Mouse (Mus musculus) midbrain, postnatal 0 days (tissue): ENCODE measurements around the gene Mrgpre. TPM values are rescaled to one million over a fixed set of nuclear protein-coding genes. Genes with fewer than 3 reads are reported as not detected.

Experiments used
- ATAC-seq: fragments of 200-750 bp; cut with Nextera tagmentation; 2 replicates; pipeline ENCODE4 v1.8.0; 2017; ENCODE audit warnings: moderate number of reproducible peaks, mild to moderate bottlenecking, moderate TSS enrichment, moderate library complexity; ENCODE audit not compliant: low FRiP score
- DNase-seq: peaks from one replicate; pipeline ENCODE4 v3.0.0-alpha.2; 2015; ENCODE audit warnings: low spot score
- H3K27ac ChIP-seq: fragments of 300-500 bp; sonication (generic); 2 replicates; pipeline ENCODE4 v1.5.1; 2014; ENCODE audit warnings: low read depth, mild to moderate bottlenecking, low read length, mixed read lengths
- H3K27me3 ChIP-seq: fragments of 300-500 bp; sonication (generic); 2 replicates; pipeline ENCODE4 v1.6.1; 2014; ENCODE audit warnings: low read length, control low read depth, mixed read lengths; ENCODE audit not compliant: insufficient read depth
- H3K36me3 ChIP-seq: fragments of 300-500 bp; sonication (generic); 2 replicates; pipeline ENCODE4 v1.6.1; 2014; ENCODE audit warnings: low read length, control low read depth, mixed read lengths; ENCODE audit not compliant: insufficient read depth
- H3K4me1 ChIP-seq: fragments of 300-500 bp; sonication (generic); 2 replicates; pipeline ENCODE4 v1.6.1; 2014; ENCODE audit warnings: mild to moderate bottlenecking, control low read depth, antibody characterized with exemption, low read length, mixed read lengths; ENCODE audit not compliant: insufficient read depth
- H3K4me2 ChIP-seq: fragments of 300-500 bp; sonication (generic); 2 replicates; pipeline ENCODE4 v1.6.1; 2014; ENCODE audit warnings: low read depth, mild to moderate bottlenecking, low read length, mixed read lengths; ENCODE audit not compliant: poor library complexity, severe bottlenecking
- H3K4me3 ChIP-seq: fragments of 300-500 bp; sonication (generic); 2 replicates; pipeline ENCODE4 v1.5.1; 2014; ENCODE audit warnings: low read depth, mild to moderate bottlenecking, low read length, moderate library complexity
- H3K9ac ChIP-seq: fragments of 300-500 bp; sonication (generic); replicated peaks from 2 replicates; pipeline ENCODE4 v1.6.1; 2014; ENCODE audit warnings: mild to moderate bottlenecking, low read length, moderate library complexity, mixed read lengths; ENCODE audit not compliant: poor library complexity, severe bottlenecking
- H3K9me3 ChIP-seq: fragments of 300-500 bp; sonication (generic); 2 replicates; pipeline ENCODE4 v1.6.1; 2016; ENCODE audit warnings: low read length, control low read depth
- CTCF ChIP-seq: IDR thresholded peaks from 2 replicates; pipeline ENCODE4 v1.5.1; 2016; ENCODE audit warnings: antibody characterized with exemption, mild to moderate bottlenecking
- WGBS: fragments of 180-500 bp; shearing (Covaris S2); extraction: QIAGEN DNeasy Blood & Tissue Kit; methylation state at CpG from one replicate; pipeline ENCODE4 v1.1.7; 2014; 5-methylcytosine and 5-hydroxymethylcytosine counted together
- microRNA-seq: library from miRNA; unstranded; fragments of <30 nt; microRNA quantifications from one replicate; pipeline ENCODE4, GENCODE M21; 2016; ENCODE audit warnings: borderline number of aligned reads
- polyA plus RNA-seq: library from polyadenylated mRNA; unstranded; fragments of >200 nt; fragmentation: Nextera tagmentation; extraction: Ambion mirVana; gene quantifications from 2 replicates; pipeline ENCODE4 v1.2.1, GENCODE M21; 2015
- total RNA-seq: library from RNA; depleted of rRNA; stranded (reverse); fragments of >200 nt; gene quantifications from 2 replicates; pipeline ENCODE4 v1.2.3, GENCODE M21; 2014; rRNA removed

The Mrgpre gene
- total and polyA plus RNA-seq, 2 experiments from 2014 or later, result 8.0 to 12.4 TPM

DNA sequence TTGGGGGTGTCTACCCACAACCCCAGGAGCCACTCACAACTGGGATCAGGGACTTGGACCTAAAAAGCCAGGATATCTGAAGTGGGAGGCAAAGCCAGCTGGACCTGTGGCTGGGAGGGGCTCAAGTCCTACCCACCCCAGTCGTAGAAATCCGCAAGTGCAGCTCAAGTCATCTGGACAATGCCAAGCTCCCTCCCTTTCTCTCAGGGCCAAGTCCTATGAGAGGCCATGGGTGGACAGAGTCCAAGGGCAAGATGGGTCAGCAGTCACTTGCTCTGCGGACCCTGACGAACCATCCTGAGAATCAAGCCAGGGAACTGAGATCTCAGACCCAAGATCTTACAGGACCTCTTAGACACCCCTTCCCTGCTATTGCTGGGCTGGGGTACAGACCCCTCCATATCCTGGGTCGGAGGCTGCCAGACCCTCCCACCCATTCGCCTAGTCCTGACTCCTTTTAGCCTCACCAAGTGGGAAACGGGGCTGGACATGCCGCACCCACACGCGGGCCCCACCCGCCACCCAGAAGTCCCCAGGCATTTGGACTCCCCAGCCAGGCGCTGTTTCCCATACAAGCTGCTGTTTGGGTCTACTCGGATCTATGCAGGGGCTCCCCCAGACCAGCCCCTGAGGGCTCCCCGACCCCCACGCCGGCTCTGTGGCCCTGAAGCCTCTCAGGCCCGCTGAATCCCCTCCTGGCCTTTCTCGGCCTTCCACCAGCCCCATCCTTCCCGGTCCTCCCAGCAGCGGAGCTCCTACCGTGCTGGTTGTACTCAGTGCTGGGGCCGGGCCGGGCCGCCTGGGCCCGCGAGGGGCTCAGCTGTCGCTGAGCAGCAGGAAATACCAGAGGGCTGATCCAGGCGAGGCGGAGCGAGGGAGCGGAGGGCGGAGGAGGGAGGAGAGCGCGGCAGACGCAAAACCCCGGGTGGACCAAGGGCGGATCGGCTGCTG is 44.5 kb downstream of the Mrgpre start:
- Histone ChIP-seq H3K9me3 (no peaks in the 10 kb centered on the region), H3K27me3 (no peaks in the 10 kb centered on the region), H3K4me2 (peak overlapping the region; percentile 69), H3K9ac (peak overlapping the region; percentile 70), H3K4me3 (peak overlapping the region; percentile 47), H3K36me3 (no peaks in the 10 kb centered on the region), H3K4me1 (peaks cover 13% of the 10 kb centered on the region), H3K27ac (peak overlapping the region; percentile 43)
- 2% methylated on average over 35 of the region's 38 CpGs for WGBS
- ATAC-seq, result peak; percentile 82
- TF ChIP-seq CTCF, result no peak
- DNase-seq, result peak; percentile 83

DNA sequence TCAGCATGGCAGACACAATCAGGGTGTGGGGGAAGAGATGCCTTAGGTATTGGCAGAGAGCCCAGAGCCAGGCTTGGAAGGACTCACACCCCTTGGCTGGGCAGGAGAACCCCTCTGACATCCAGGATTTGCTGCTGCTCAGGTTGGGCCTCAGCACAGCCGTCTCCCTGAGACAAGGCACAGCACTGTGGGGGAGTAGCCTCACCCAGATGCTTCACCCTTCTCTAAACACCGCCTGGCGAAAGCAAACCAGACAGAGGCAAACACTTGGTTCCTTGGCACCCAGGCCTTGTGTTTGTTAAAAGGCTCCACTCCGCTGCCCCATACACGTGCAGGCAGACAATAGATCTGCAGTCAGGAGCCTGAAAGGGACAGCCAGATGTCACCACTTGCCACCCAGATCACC is 45.7 kb downstream of the Mrgpre start:
- DNase-seq, result peak; percentile 53

DNA sequence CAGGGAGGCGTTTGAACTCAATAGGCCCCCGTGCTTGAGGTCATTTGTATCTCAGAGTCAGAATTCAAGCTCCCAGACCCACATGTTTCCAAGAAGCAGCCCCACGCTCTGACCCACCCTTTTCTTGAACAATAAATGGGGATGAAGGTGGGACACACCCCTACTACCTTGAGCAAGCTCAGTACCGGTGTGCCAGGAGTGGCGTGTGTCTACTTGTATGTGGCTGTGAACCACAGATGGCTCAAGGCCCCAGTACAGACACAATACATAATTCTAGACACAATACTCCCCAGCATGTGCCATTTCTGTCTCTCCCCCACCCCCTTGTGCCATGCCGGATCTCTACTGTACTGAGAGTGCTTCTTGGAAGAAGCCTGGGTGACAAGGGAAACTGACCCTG is 46.1 kb downstream of the Mrgpre start:
- Histone ChIP-seq H3K27me3 (no peaks in the 10 kb centered on the region), H3K4me3 (peak overlapping the region; percentile 47), H3K36me3 (no peaks in the 10 kb centered on the region; the same call in 1 of the 2 replicates), H3K4me1 (peaks cover 13% of the 10 kb centered on the region), H3K9me3 (no peaks in the 10 kb centered on the region), H3K4me2 (peak overlapping the region; percentile 69), H3K27ac (peak overlapping the region; percentile 48), H3K9ac (peak overlapping the region; percentile 70)
- ATAC-seq, result 0 out of 2 replicates have a peak, but pooled peaks have one; percentile 2
- no peak for TF ChIP-seq CTCF
- DNase-seq, result no peak
- 60% methylated on average over 6 of the region's 6 CpGs for WGBS

More for the DNA sequence above, 45.7 kb downstream of the Mrgpre start:
- 13% methylated on average over 5 of the region's 5 CpGs for WGBS
- H3K9ac ChIP-seq, result peak overlapping the region; percentile 70
- no peak for ATAC-seq
- H3K27me3 ChIP-seq, result no peaks in the 10 kb centered on the region
- H3K4me2 ChIP-seq, result peak overlapping the region; percentile 69
- H3K9me3 ChIP-seq, result no peaks in the 10 kb centered on the region
- no peaks in the 10 kb centered on the region; the same call in 1 of the 2 replicates for H3K36me3 ChIP-seq
- peaks cover 13% of the 10 kb centered on the region for H3K4me1 ChIP-seq
- no peak for TF ChIP-seq CTCF
- peak overlapping the region; percentile 48 for H3K27ac ChIP-seq
- peak overlapping the region; percentile 47 for H3K4me3 ChIP-seq

DNA sequence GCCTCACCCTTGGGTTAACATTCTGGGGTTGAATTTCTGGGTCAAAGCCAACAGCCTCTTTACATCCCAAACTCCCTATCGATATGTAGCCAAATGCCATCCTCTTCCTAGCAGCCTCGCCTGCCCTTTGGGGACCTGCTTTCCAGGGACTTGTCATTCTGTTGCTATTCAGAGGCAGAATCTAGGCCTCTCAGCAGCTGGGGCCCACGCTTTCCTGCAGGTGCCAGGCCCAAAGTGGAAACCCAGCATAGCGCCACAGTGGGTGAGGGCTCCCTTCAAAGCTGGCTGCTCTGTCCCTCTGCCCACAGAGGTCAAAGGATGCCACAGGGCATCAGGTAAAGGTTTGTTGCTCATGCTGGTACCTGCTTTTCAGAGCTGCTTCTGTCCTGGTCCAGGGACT is 50.6 kb downstream of the Mrgpre start:
- ATAC-seq (no peak), DNase-seq (no peak)
- Histone ChIP-seq H3K9ac (no peak overlapping the region), H3K4me1 (peaks cover 10% of the 10 kb centered on the region), H3K9me3 (no peaks in the 10 kb centered on the region), H3K4me2 (no peak overlapping the region), H3K4me3 (no peak overlapping the region), H3K27me3 (no peaks in the 10 kb centered on the region), H3K36me3 (no peaks in the 10 kb centered on the region; the same call in 1 of the 2 replicates), H3K27ac (no peak overlapping the region)
- TF ChIP-seq CTCF, result no peak
- WGBS, result 73% methylated on average over 4 of the region's 4 CpGs

DNA sequence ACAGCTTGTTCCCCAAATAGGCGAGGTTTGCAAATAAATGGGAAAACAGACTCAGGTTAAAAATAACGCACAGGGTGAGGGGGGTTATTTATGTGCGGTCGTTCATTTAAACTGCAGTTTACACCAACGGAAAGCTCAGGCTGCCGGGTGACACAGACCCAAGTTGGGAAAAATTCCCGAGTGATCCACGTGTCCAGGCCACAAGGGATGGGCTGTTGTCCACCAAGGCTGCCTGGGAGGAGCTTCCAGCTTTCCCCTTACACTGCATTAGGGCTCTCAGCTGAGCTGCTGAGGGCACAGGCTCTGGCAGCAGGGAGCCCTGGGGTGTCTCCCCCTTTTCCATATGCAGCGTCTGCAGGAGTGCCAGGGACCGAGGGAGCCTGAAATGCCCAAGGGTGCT is 54.4 kb downstream of the Mrgpre start:
- Histone ChIP-seq H3K4me2 (no peak overlapping the region), H3K4me3 (no peak overlapping the region), H3K4me1 (no peaks in the 10 kb centered on the region), H3K27ac (no peak overlapping the region), H3K27me3 (no peaks in the 10 kb centered on the region), H3K36me3 (no peaks in the 10 kb centered on the region; the same call in none of the 2 replicates), H3K9ac (no peak overlapping the region), H3K9me3 (no peaks in the 10 kb centered on the region)
- 81% methylated on average over 10 of the region's 10 CpGs for WGBS
- ATAC-seq (no peak), DNase-seq (no peak)
- TF ChIP-seq CTCF, result no peak

Small RNAs within 50 kb of the gene (microRNA-seq; reads per million reads assigned to microRNA genes)
- gene Gm22064, result not detected

Other genes starting within 250 kb of the Mrgpre start
- gene Nap1l4, start 235.4 kb downstream of the Mrgpre start, total RNA-seq, result 138 and 173 TPM in 2 replicates
- 258 and 263 TPM in 2 replicates for gene Nap1l4, start 235.4 kb downstream of the Mrgpre start, polyA plus RNA-seq
- 44.5 and 63.0 TPM in 2 replicates for gene Cars, start 184.4 kb downstream of the Mrgpre start, total RNA-seq
- gene Cars, start 184.4 kb downstream of the Mrgpre start, polyA plus RNA-seq, result 75.4 and 76.2 TPM in 2 replicates
- 0.09 and 0.11 TPM in 2 replicates for gene Tnfrsf26, start 155.8 kb downstream of the Mrgpre start, total RNA-seq
- 0.05 and 0.10 TPM in 2 replicates for gene Tnfrsf26, start 155.8 kb downstream of the Mrgpre start, polyA plus RNA-seq
- gene Tnfrsf22, start 134.8 kb downstream of the Mrgpre start, total RNA-seq, result 1.6 and 2.6 TPM in 2 replicates
- 4.9 and 6.7 TPM in 2 replicates for gene Tnfrsf22, start 134.8 kb downstream of the Mrgpre start, polyA plus RNA-seq
- gene Tnfrsf23, start 98.6 kb downstream of the Mrgpre start, total RNA-seq, result 1.2 and 1.6 TPM in 2 replicates
- gene Tnfrsf23, start 98.6 kb downstream of the Mrgpre start, polyA plus RNA-seq, result 0.93 and 1.7 TPM in 2 replicates
- gene Osbpl5, start 27.5 kb downstream of the Mrgpre start, total RNA-seq, result 47.7 and 52.6 TPM in 2 replicates
- gene Osbpl5, start 27.5 kb downstream of the Mrgpre start, polyA plus RNA-seq, result 26.7 and 30.2 TPM in 2 replicates
- 0.14 and 0.27 TPM in 2 replicates for gene Mrgprg, start 17.5 kb downstream of the Mrgpre start, total RNA-seq
- not detected in 2 replicates for gene Mrgprg, start 17.5 kb downstream of the Mrgpre start, polyA plus RNA-seq
- 6.9 and 13.1 TPM in 2 replicates for gene Nadsyn1, start 38.3 kb upstream of the Mrgpre start, total RNA-seq
- gene Nadsyn1, start 38.3 kb upstream of the Mrgpre start, polyA plus RNA-seq, result 3.5 and 5.8 TPM in 2 replicates
- 63.4 and 66.0 TPM in 2 replicates for gene Dhcr7, start 38.6 kb upstream of the Mrgpre start, total RNA-seq
- gene Dhcr7, start 38.6 kb upstream of the Mrgpre start, polyA plus RNA-seq, result 74.7 and 80.4 TPM in 2 replicates
- not detected in 2 replicates for gene Gm498, start 82.3 kb upstream of the Mrgpre start, total RNA-seq
- gene Gm498, start 82.3 kb upstream of the Mrgpre start, polyA plus RNA-seq, result not detected in 2 replicates
- gene Shank2, start 217.4 kb upstream of the Mrgpre start, total RNA-seq, result 32.5 and 32.6 TPM in 2 replicates
- 7.7 and 9.3 TPM in 2 replicates for gene Shank2, start 217.4 kb upstream of the Mrgpre start, polyA plus RNA-seq